Mouse (Mus musculus) G1E (cell line): Measurements from ENCODE around the gene Ccl25. TPM values are rescaled to one million over a fixed set of nuclear protein-coding genes. Genes with fewer than 3 reads are reported as not detected.
"Not testable (repeated sequence)": the region's sequence is repeated elsewhere in the genome, so short reads cannot be mapped to it uniquely, and the experiment has no call there.

ENCODE experiments used
- ATAC-seq: 2 replicates; pipeline ENCODE4 v1.8.0; 2016; ENCODE audit warnings: mild to moderate bottlenecking; ENCODE audit not compliant: insufficient number of reproducible peaks, poor library complexity, low FRiP score, severe bottlenecking; ENCODE audit errors: extremely low read depth
- DNase-seq: peaks from one replicate; pipeline ENCODE4 v3.0.0; 2012; ENCODE audit warnings: low spot score
- H3K27me3 ChIP-seq: 2 replicates; pipeline ENCODE4 v1.6.1; 2012; ENCODE audit warnings: mild to moderate bottlenecking, low read length, inconsistent platforms; ENCODE audit not compliant: insufficient read depth
- H3K36me3 ChIP-seq: replicated peaks from 2 replicates; pipeline ENCODE3; 2012; ENCODE audit warnings: mild to moderate bottlenecking, inconsistent platforms
- H3K4me1 ChIP-seq: 2 replicates; pipeline ENCODE4 v1.6.1; 2012; ENCODE audit warnings: low read depth, low read length, inconsistent platforms, mixed read lengths; ENCODE audit not compliant: insufficient read depth
- H3K4me3 ChIP-seq: 2 replicates; pipeline ENCODE4 v1.5.1; 2012; ENCODE audit warnings: low read depth, mild to moderate bottlenecking, inconsistent platforms, low read length, moderate library complexity, mixed read lengths
- H3K9me3 ChIP-seq: replicated peaks from 2 replicates; pipeline ENCODE4 v1.6.1; 2012; ENCODE audit warnings: inconsistent platforms
- CTCF ChIP-seq: IDR thresholded peaks from 2 replicates; pipeline ENCODE4 v1.5.1; 2012; ENCODE audit warnings: low read depth, low read length, inconsistent platforms, mixed read lengths
- GATA1 ChIP-seq: IDR thresholded peaks from 2 replicates; pipeline ENCODE4 v1.6.1; 2012; ENCODE audit warnings: borderline replicate concordance, low read length, inconsistent platforms, mixed read lengths
- GATA2 ChIP-seq: IDR thresholded peaks from 2 replicates; pipeline ENCODE4 v1.6.1; 2012; ENCODE audit warnings: low read depth, low read length, inconsistent platforms, borderline replicate concordance
- POLR2AphosphoS5 ChIP-seq: IDR thresholded peaks from 2 replicates; pipeline ENCODE4 v1.6.1; 2012; ENCODE audit warnings: low read depth, low read length, inconsistent platforms; ENCODE audit not compliant: insufficient replicate concordance
- TAL1 ChIP-seq: conservative IDR thresholded peaks from 2 replicates; pipeline ENCODE4 v1.6.1; 2012; ENCODE audit warnings: low read depth, low read length, inconsistent platforms, mixed read lengths
- polyA plus RNA-seq: library from polyadenylated mRNA; stranded (reverse); fragments of >175 nt; gene quantifications from 2 replicates; pipeline ENCODE4 v1.2.3, GENCODE M21; 2012
- total RNA-seq, 2 experiments: library from RNA; stranded (forward) in 1 of 2; stranded (reverse) in 1 of 2; fragments of 200-1000 nt in 1 of 2; fragments of >200 nt in 1 of 2; fragmentation: Nextera tagmentation in 1 of 2; gene quantifications; 2 replicates each; pipeline ENCODE4 v1.2.3; 2014 to 2017

Ccl25 gene
- total and polyA plus RNA-seq, 3 experiments = 1.9 to 69.3 (median 16.0) TPM

DNA sequence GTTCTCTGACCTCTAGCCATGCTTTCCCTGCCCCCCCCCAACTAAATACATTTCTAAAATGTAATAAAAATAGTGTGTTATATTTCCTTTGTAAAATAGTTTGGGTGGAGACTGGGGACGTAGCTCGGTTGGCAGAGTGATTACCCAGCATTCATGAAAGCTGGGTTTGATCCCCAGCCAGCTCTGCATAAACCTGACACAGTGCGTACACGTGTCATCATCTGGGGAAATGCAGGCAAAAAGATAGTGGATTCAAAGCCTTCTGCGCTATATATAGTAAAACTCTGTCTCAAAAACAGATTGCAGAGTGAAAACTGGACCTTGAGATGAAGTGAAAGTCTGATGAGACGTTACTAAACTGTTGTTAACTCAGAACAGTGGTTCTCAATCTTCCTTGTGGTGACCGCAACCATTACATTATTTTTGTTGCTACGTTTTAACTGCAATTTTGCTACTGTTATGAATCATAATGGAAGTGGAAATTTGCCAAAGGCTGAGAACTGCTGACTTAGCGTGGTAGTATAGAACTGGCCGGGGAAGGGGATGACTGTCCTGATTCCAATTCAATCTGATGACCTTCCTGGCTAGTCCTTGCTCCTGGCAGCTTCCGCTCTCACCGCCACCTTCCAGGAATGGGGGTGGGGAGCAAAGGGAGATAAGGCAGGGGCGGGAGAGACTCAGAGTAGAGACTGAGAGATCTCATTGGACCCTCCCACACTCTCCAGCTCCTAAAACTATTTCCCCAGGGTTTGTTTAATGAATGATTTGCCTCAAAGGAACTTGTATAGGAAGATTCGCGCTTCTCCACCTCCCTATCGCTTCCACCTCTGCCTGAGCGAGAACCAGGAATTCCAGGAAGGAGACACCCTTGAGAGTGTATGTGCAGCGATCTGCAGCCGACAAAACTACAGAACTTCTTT, 79.2 kb downstream of the Ccl25 start:
- no peaks in the 10 kb centered on the region for H3K36me3 ChIP-seq
- DNase-seq = no peak
- no peaks in the 10 kb centered on the region for H3K27me3 ChIP-seq
- no peak overlapping the region for H3K4me3 ChIP-seq
- H3K9me3 ChIP-seq = no peaks in the 10 kb centered on the region
- H3K4me1 ChIP-seq = no peaks in the 10 kb centered on the region
- no peak for ATAC-seq
- TF ChIP-seq POLR2AphosphoS5 (no peak), CTCF (no peak), GATA2 (no peak), TAL1 (no peak), GATA1 (no peak)

- H3K36me3 ChIP-seq = no peaks in the 10 kb centered on the region
- ATAC-seq (no peak), DNase-seq (no peak)
- TF ChIP-seq CTCF (no peak), GATA2 (no peak), GATA1 (no peak), TAL1 (no peak), POLR2AphosphoS5 (no peak)
- no peaks in the 10 kb centered on the region for H3K4me1 ChIP-seq
- H3K9me3 ChIP-seq = no peaks in the 10 kb centered on the region
- H3K27me3 ChIP-seq = no peaks in the 10 kb centered on the region
- no peak overlapping the region for H3K4me3 ChIP-seq
Measured at GRCm38 (mm10) chr8:4404880-4405261, 79.9 kb downstream of the Ccl25 start.

DNA sequence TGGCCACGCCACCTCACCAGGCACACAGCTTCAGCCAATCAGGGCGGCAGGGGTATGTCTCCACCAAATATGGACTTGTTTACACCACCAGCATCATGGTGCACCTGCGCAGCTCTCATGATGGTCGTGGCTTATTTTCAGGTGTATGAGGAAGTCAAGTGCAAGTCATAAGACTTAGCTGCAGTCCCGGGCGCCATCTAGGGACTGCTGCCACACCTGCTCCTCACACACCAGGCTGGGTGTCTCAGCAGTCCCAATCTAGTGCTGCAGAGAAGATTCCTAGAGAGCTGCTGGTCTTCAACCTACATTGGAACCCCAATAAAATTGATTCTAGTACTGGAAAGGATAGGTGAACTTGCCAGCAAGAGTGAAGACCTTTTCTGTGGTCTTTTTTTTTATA, 83.4 kb downstream of the Ccl25 start:
- DNase-seq, ATAC-seq, H3K27me3 ChIP-seq, H3K4me3 ChIP-seq, H3K36me3 ChIP-seq, H3K4me1 ChIP-seq, H3K9me3 ChIP-seq: not testable (repeated sequence)

Other genes with a start within 250 kb of the Ccl25 start
- not detected in 2 replicates for gene Cd209f, start 219.4 kb upstream of the Ccl25 start, total RNA-seq (2014; fragmentation: Nextera tagmentation)
- gene Cd209f, start 219.4 kb upstream of the Ccl25 start, total RNA-seq (2017) = 0.38 TPM in 1 of 2 replicates, not detected in the other
- 0.04 TPM in 1 of 2 replicates, not detected in the other for gene Cd209f, start 219.4 kb upstream of the Ccl25 start, polyA plus RNA-seq
- not detected in 2 replicates for gene Cd209g, start 191.1 kb upstream of the Ccl25 start, total RNA-seq (2014; fragmentation: Nextera tagmentation)
- 0.05 and 0.06 TPM in 2 replicates for gene Cd209g, start 191.1 kb upstream of the Ccl25 start, total RNA-seq (2017)
- not detected in 2 replicates for gene Cd209g, start 191.1 kb upstream of the Ccl25 start, polyA plus RNA-seq
- 12.7 and 12.8 TPM in 2 replicates for gene Evi5l, start 158.6 kb upstream of the Ccl25 start, total RNA-seq (2014; fragmentation: Nextera tagmentation)
- gene Evi5l, start 158.6 kb upstream of the Ccl25 start, total RNA-seq (2017) = 8.5 and 13.1 TPM in 2 replicates
- gene Evi5l, start 158.6 kb upstream of the Ccl25 start, polyA plus RNA-seq = 9.7 and 11.5 TPM in 2 replicates
- gene Prr36, start 107.8 kb upstream of the Ccl25 start, total RNA-seq (2014; fragmentation: Nextera tagmentation) = 0.29 and 0.60 TPM in 2 replicates
- gene Prr36, start 107.8 kb upstream of the Ccl25 start, total RNA-seq (2017) = 0.16 and 0.23 TPM in 2 replicates
- 0.23 and 0.36 TPM in 2 replicates for gene Prr36, start 107.8 kb upstream of the Ccl25 start, polyA plus RNA-seq
- 0.19 and 0.23 TPM in 2 replicates for gene Lrrc8e, start 98.4 kb upstream of the Ccl25 start, total RNA-seq (2014; fragmentation: Nextera tagmentation)
- 0.93 and 2.6 TPM in 2 replicates for gene Lrrc8e, start 98.4 kb upstream of the Ccl25 start, total RNA-seq (2017)
- 0.02 and 0.04 TPM in 2 replicates for gene Lrrc8e, start 98.4 kb upstream of the Ccl25 start, polyA plus RNA-seq
- gene Map2k7, start 86.5 kb upstream of the Ccl25 start, total RNA-seq (2014; fragmentation: Nextera tagmentation) = 35.3 and 42.2 TPM in 2 replicates
- gene Map2k7, start 86.5 kb upstream of the Ccl25 start, total RNA-seq (2017) = 32.1 and 34.4 TPM in 2 replicates
- 151 and 153 TPM in 2 replicates for gene Map2k7, start 86.5 kb upstream of the Ccl25 start, polyA plus RNA-seq
- gene Gm49320, start 86.3 kb upstream of the Ccl25 start, total RNA-seq (2014; fragmentation: Nextera tagmentation) = 3.8 and 7.0 TPM in 2 replicates
- 0.23 TPM in 1 of 2 replicates, not detected in the other for gene Gm49320, start 86.3 kb upstream of the Ccl25 start, total RNA-seq (2017)
- 0.24 and 2.3 TPM in 2 replicates for gene Gm49320, start 86.3 kb upstream of the Ccl25 start, polyA plus RNA-seq
- gene Tgfbr3l, start 77.0 kb upstream of the Ccl25 start, total RNA-seq (2014; fragmentation: Nextera tagmentation) = 20.1 and 21.3 TPM in 2 replicates
- 2.8 and 4.5 TPM in 2 replicates for gene Tgfbr3l, start 77.0 kb upstream of the Ccl25 start, total RNA-seq (2017)
- gene Tgfbr3l, start 77.0 kb upstream of the Ccl25 start, polyA plus RNA-seq = 34.8 and 35.0 TPM in 2 replicates
- 10.6 and 10.9 TPM in 2 replicates for gene Snapc2, start 72.1 kb upstream of the Ccl25 start, total RNA-seq (2014; fragmentation: Nextera tagmentation)
- gene Snapc2, start 72.1 kb upstream of the Ccl25 start, total RNA-seq (2017) = 9.1 and 13.5 TPM in 2 replicates
- 49.5 and 66.0 TPM in 2 replicates for gene Snapc2, start 72.1 kb upstream of the Ccl25 start, polyA plus RNA-seq
- gene Ctxn1, start 65.9 kb upstream of the Ccl25 start, total RNA-seq (2014; fragmentation: Nextera tagmentation) = 2.1 TPM in 1 of 2 replicates, not detected in the other
- gene Ctxn1, start 65.9 kb upstream of the Ccl25 start, total RNA-seq (2017) = 0.11 and 0.29 TPM in 2 replicates
- 1.6 and 2.0 TPM in 2 replicates for gene Ctxn1, start 65.9 kb upstream of the Ccl25 start, polyA plus RNA-seq
- 81.8 and 94.6 TPM in 2 replicates for gene Timm44, start 49.3 kb upstream of the Ccl25 start, total RNA-seq (2014; fragmentation: Nextera tagmentation)
- gene Timm44, start 49.3 kb upstream of the Ccl25 start, total RNA-seq (2017) = 113 and 123 TPM in 2 replicates
- gene Timm44, start 49.3 kb upstream of the Ccl25 start, polyA plus RNA-seq = 65.3 and 81.1 TPM in 2 replicates
- 162 and 168 TPM in 2 replicates for gene Elavl1, start 203 bp downstream of the Ccl25 start, total RNA-seq (2014; fragmentation: Nextera tagmentation)
- 92.5 and 98.1 TPM in 2 replicates for gene Elavl1, start 203 bp downstream of the Ccl25 start, total RNA-seq (2017)
- 110 and 125 TPM in 2 replicates for gene Elavl1, start 203 bp downstream of the Ccl25 start, polyA plus RNA-seq
- gene Cers4, start 167.8 kb downstream of the Ccl25 start, total RNA-seq (2014; fragmentation: Nextera tagmentation) = not detected in 2 replicates
- gene Cers4, start 167.8 kb downstream of the Ccl25 start, total RNA-seq (2017) = 0.06 and 0.44 TPM in 2 replicates
- gene Cers4, start 167.8 kb downstream of the Ccl25 start, polyA plus RNA-seq = 0.01 TPM in 1 of 2 replicates, not detected in the other